Mouse (Mus musculus): ENCODE measurements around the gene Mthfd1l.

Mthfd1l gene

GRCm38 (mm10) chr10:4079643-4080244 is 106.8 kb downstream of the Mthfd1l start:
- CTCF ChIA-PET, result no interaction called here

GRCm38 (mm10) chr10:4083609-4084008 is 110.7 kb downstream of the Mthfd1l start:
- CTCF ChIA-PET, result no interaction called here

GRCm38 (mm10) chr10:4084907-4085306 is 112.0 kb downstream of the Mthfd1l start:
- CTCF ChIA-PET, result no interaction called here

GRCm38 (mm10) chr10:4085363-4086141 is 112.6 kb downstream of the Mthfd1l start:
- CTCF ChIA-PET, result no interaction called here

- CTCF ChIA-PET, result no interaction called here
Observed at GRCm38 (mm10) chr10:4087563-4087962, 114.6 kb downstream of the Mthfd1l start.

- CTCF ChIA-PET, result no interaction called here
Observed at GRCm38 (mm10) chr10:4088744-4089414, 116.0 kb downstream of the Mthfd1l start.

- CTCF ChIA-PET, result no interaction called here
Observed at GRCm38 (mm10) chr10:4089885-4090284, 117.0 kb downstream of the Mthfd1l start.

GRCm38 (mm10) chr10:4092990-4093389 is 120.1 kb downstream of the Mthfd1l start:
- CTCF ChIA-PET, result no interaction called here

- CTCF ChIA-PET, result interaction anchor here (0.6 kb wide), 1 partner anchor 29 kb away, joined by 11 read pairs; no protein-coding TSS in a partner anchor
Observed at GRCm38 (mm10) chr10:4094093-4094817, 121.3 kb downstream of the Mthfd1l start.

- CTCF ChIA-PET, result no interaction called here
Observed at GRCm38 (mm10) chr10:4096151-4096550, 123.2 kb downstream of the Mthfd1l start.

GRCm38 (mm10) chr10:4100007-4100406 is 127.1 kb downstream of the Mthfd1l start:
- CTCF ChIA-PET, result no interaction called here

GRCm38 (mm10) chr10:4105676-4106528 is 133.0 kb downstream of the Mthfd1l start:
- CTCF ChIA-PET, result interaction anchor here (0.7 kb wide), 1 partner anchor 39 kb away, joined by 3 read pairs; no protein-coding TSS in a partner anchor

- CTCF ChIA-PET, result no interaction called here
Observed at GRCm38 (mm10) chr10:4107661-4108338, 134.9 kb downstream of the Mthfd1l start.

GRCm38 (mm10) chr10:4108462-4108861 is 135.5 kb downstream of the Mthfd1l start:
- CTCF ChIA-PET, result no interaction called here

GRCm38 (mm10) chr10:4111095-4111794 is 138.3 kb downstream of the Mthfd1l start:
- CTCF ChIA-PET, result no interaction called here

GRCm38 (mm10) chr10:4111795-4112139 is 138.8 kb downstream of the Mthfd1l start:
- CTCF ChIA-PET, result no interaction called here

- CTCF ChIA-PET, result no interaction called here
Observed at GRCm38 (mm10) chr10:4112611-4113327, 139.9 kb downstream of the Mthfd1l start.

- CTCF ChIA-PET, result no interaction called here
Observed at GRCm38 (mm10) chr10:4113328-4113658, 140.4 kb downstream of the Mthfd1l start.

GRCm38 (mm10) chr10:4116653-4117052 is 143.7 kb downstream of the Mthfd1l start:
- CTCF ChIA-PET, result no interaction called here

GRCm38 (mm10) chr10:4117091-4117490 is 144.2 kb downstream of the Mthfd1l start:
- CTCF ChIA-PET, result interaction anchor here (0.6 kb wide), 1 partner anchor 24 kb away, joined by 5 read pairs; no protein-coding TSS in a partner anchor
